Mouse (Mus musculus): ENCODE data around the gene Rpl26.
A peak's percentile ranks its signal among the peaks of the same experiment; 100 is the strongest.
"Not testable (repeated sequence)": the region's sequence is repeated elsewhere in the genome, so short reads cannot be mapped to it uniquely, and the experiment has no call there.

Gene Rpl26

DNA sequence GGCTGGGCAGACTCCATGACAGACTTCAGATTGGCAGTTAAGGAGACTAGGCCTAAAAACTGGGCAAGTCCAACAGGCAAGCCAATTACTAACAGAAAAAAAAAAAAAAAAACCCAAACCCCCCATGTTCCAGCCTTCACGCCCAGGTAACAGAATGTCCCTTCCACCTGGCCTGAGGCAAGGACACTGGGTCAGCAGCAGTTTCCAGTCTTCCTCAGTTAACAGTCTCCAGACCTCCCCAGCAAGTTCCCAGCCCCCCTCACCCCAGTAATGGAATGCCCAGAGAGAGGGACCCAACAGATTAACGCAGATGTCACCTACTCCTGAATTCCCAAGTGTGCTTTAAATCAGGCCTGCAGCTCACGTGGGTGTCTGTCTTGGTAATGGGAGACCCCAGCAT is 21.8 kb downstream of the Rpl26 start:
- no peak for DNase-seq (ENCODE audit: low spot score)

DNA sequence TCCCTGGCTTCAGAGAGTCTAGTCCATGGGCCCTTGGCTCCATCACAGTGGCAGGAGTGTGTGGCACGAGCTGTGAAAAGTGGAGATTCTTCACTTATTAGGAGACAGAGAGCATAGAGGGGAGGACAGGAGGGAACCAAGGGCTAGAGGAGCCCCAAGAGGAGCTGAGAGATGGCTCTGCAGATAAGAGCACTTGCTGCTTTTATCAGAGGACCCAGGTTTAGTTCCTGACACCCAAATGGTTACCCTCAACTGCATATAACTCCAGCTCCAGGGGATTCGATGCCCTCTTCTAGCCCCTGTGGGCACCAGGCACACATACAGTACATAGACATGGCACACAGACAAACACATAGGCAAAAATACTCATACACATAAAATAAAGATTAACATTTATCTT is 23.4 kb downstream of the Rpl26 start:
- DNase-seq (ENCODE audit: low spot score): no peak

GRCm38 (mm10) chr11:68926981-68927380 is 25.6 kb downstream of the Rpl26 start, which contains the start of gene Odf4:
TSS of gene Odf4 (minus strand) at chr11:68927081.
- DNase-seq (ENCODE audit: low spot score): no peak

DNA sequence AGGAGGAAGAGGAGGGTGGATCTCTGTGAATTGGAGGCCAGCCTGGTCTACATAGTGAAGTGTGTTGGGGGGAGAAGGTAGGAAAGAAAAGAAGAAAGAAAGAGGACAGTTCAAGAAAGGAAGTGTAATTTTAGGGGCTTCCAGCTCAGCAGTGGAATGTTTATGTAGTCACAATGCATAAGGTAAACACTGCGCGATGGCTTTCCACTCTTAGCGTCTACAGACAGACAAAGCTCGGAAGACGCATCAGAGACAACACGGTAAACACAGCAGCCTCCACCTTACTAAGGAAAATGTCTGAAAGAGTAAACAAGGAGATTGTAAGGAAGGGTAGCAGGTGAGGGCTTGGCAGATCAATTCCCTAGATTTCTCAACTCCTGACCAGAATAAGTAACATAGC is 28.6 kb downstream of the Rpl26 start:
- no peak for DNase-seq (ENCODE audit: low spot score)

DNA sequence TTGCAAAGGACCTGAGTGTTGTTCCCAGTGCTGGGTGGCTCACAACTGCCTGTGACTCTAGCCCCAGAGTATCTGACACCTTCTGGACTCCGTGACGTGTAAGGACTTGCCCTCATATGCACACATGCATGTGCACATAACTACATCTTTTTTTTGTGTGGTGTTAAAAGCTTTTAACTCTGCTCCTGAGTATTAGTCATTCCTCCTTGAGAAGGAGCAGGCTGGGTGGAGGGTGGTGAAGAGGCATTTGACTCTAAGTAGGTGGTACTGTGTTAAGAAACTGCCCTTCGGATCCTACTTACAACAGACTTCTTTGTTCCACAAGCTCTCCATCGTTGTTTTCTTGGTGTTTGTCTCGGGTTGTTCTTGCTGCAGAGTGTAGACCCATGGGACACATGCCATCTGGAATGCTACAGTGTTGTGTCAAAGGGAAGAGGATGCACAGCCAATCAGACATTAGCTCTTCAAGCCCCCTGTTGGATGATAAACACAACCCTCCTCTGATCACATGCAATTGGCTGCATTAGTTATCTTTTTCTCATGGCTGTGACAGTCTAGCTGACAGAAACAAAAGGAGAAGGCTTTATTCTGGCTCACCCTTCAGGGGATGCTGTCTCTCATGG is 32.6 kb downstream of the Rpl26 start:
- DNase-seq (ENCODE audit: low spot score): no peak

DNA sequence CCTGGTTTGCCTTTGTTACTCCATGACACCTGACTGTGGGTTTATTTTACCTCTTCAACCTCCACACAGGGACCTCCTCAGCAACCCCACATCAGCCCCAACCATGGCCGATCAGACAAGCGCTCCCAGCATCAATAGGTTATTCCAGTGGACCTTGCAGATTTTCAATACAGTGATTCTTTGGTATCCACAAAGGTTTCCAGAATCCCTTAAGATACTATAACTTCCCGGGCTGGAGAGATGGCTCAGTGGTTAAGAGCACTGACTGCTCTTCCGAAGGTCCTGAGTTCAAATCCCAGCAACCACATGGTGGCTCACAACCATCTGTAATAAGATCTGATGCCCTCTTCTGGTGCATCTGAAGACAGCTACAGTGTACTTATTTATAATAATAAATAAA is 35.6 kb downstream of the Rpl26 start:
- DNase-seq (ENCODE audit: low spot score): not testable (repeated sequence)

- DNase-seq (ENCODE audit: low spot score): peak; percentile 89
Observed at GRCm38 (mm10) chr11:68939451-68940304, 38.3 kb downstream of the Rpl26 start.

DNA sequence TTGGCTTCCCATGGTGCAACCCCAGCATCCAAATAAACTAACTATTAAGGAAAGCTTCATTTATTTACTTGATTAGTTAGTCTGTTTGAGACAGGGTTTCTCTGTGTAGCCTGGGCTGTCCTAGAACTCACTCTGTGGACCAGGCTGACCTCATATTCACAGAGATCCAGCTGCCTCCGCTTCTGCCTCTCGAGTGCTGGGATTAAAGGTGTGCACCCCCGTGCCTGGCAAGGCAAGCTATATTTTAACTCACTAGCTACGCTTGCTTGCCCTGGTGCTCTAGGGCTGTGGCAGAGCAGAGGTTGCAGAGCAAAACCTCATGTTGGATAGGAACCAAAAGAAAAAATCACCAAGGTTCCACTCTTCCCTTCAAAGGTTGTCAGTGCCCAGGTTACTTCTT is 39.1 kb downstream of the Rpl26 start:
- no peak for DNase-seq (ENCODE audit: low spot score)

- no peak for DNase-seq (ENCODE audit: low spot score)
Observed at GRCm38 (mm10) chr11:68942731-68943130, 41.3 kb downstream of the Rpl26 start.

DNA sequence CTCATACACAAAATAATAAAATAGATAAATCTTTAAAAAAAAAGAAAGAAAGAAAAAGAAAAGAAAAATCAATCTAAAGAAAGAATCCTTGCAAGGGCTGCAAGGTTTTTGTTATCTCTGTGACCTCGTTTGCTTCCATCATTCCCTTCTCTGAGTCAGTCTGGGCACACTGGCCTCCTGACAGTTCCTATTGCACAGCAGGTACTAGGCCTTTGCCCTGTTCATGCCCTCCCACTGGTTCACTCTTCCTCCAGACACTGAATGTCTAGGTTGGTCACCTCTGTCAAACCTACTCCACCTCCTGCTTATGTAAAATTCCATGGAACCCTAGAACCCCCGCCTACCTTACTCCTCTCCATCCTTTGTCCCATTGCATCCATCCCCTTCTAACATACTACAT is 43.9 kb downstream of the Rpl26 start:
- no peak for DNase-seq (ENCODE audit: low spot score)

GRCm38 (mm10) chr11:68946001-68946400 is 44.6 kb downstream of the Rpl26 start:
- no peak for DNase-seq (ENCODE audit: low spot score)

GRCm38 (mm10) chr11:68946806-68947440 is 45.5 kb downstream of the Rpl26 start:
- DNase-seq (ENCODE audit: low spot score): no peak

- no peak for DNase-seq (ENCODE audit: low spot score)
Observed at GRCm38 (mm10) chr11:68947542-68947993, 46.2 kb downstream of the Rpl26 start.

DNA sequence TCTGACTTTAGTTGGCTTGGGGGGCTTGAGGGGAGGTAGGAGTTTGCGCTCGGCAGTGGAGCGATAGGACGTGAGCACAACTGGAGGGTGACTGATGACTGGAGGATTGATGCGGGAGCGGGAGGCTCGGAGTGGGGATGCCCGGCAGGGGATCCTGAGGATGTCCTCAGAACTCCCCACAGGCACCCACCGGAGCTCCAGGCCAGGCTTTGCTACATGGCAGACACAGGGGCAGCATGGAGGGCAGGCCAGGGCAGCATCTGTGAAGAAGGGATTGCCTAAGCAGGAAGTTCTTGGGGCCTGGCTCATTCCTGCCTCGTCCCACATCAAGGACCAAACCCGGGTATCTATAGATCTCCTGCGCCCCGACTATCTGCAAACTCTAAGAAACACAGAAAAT is 52.5 kb downstream of the Rpl26 start:
- DNase-seq (ENCODE audit: low spot score): no peak

DNA sequence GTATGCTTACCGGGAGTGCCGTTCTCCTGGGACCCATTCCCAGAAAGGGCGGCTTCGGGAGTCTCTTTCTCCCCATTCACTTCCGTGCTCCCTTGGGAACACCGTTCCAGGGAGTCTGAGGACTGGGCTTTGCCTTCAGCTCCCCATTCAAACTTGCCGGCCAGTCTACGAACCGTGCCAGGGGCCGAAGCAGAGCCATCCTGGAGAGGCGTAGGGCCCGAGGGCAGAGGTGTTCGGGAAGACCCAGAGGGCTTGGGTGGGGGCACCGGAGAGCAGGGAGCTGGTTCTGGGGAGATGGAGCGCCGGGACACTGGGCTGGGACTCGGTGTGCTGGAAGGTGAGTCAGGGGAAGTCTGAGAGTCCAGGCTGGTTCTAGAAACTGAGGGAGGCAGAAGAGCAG is 53.0 kb downstream of the Rpl26 start:
- DNase-seq (ENCODE audit: low spot score): no peak

GRCm38 (mm10) chr11:68955473-68955872 is 54.1 kb downstream of the Rpl26 start:
- DNase-seq (ENCODE audit: low spot score): no peak

DNA sequence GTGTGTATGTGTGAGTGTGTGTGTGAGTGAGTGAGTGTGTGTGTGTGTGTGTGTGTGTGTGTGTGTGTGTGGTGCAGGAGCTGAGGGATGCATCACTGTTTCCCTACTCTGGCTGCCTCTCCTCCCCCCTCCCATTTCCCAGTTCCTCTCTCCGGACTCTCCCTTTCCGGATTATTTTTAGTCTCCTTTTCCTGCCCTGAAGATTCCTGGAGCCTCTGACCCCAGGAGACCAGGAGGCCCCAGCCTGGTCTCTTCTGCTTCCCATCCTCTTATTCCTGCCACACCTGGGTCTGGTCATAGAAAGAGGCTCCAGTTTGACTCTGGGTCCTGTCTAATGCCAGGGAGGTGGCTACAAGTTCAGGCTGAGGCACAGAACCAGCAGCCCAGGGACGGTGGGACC is 54.7 kb downstream of the Rpl26 start:
- no peak for DNase-seq (ENCODE audit: low spot score)
